Mouse (Mus musculus) midbrain, embryonic 13.5 days (tissue): Measurements from ENCODE around the gene Olfr523. TPM values are rescaled to one million over a fixed set of nuclear protein-coding genes. Genes with fewer than 3 reads are reported as not detected.

Experiments used
- ATAC-seq: fragments of 200-750 bp; cut with Nextera tagmentation; 2 replicates; pipeline ENCODE4 v1.8.0; 2017; ENCODE audit warnings: mild to moderate bottlenecking, moderate TSS enrichment, moderate library complexity
- H3K27ac ChIP-seq: fragments of 300-500 bp; sonication (generic); 2 replicates; pipeline ENCODE4 v1.5.1; 2015; ENCODE audit warnings: inconsistent platforms, mild to moderate bottlenecking, moderate library complexity
- H3K27me3 ChIP-seq: fragments of 300-500 bp; sonication (generic); 2 replicates; pipeline ENCODE4 v1.6.1; 2015; ENCODE audit warnings: mild to moderate bottlenecking, inconsistent platforms
- H3K36me3 ChIP-seq: fragments of 300-500 bp; sonication (generic); 2 replicates; pipeline ENCODE4 v1.6.1; 2015; ENCODE audit warnings: mild to moderate bottlenecking, inconsistent platforms
- H3K4me1 ChIP-seq: fragments of 300-500 bp; sonication (generic); replicated peaks from 2 replicates; pipeline ENCODE4 v1.6.1; 2015; ENCODE audit warnings: inconsistent platforms
- H3K4me2 ChIP-seq: fragments of 300-500 bp; sonication (generic); replicated peaks from 2 replicates; pipeline ENCODE4 v1.6.1; 2015; ENCODE audit warnings: moderate library complexity, mild to moderate bottlenecking, inconsistent platforms
- H3K4me3 ChIP-seq: fragments of 300-500 bp; sonication (generic); replicated peaks from 2 replicates; pipeline ENCODE4 v1.5.1; 2015; ENCODE audit warnings: mild to moderate bottlenecking, inconsistent platforms
- H3K9ac ChIP-seq: fragments of 300-500 bp; sonication (generic); replicated peaks from 2 replicates; pipeline ENCODE4 v1.6.1; 2015; ENCODE audit warnings: mild to moderate bottlenecking, inconsistent platforms
- H3K9me3 ChIP-seq: fragments of 300-500 bp; sonication (generic); 2 replicates; pipeline ENCODE4 v1.6.1; 2016; ENCODE audit warnings: mild to moderate bottlenecking, inconsistent platforms
- WGBS: fragments of 180-500 bp; shearing (Covaris S2); methylation state at CpG from one replicate; pipeline ENCODE4 v1.1.7; 2015; 5-methylcytosine and 5-hydroxymethylcytosine counted together
- polyA plus RNA-seq: library from polyadenylated mRNA; unstranded; fragments of >200 nt; fragmentation: Nextera tagmentation; extraction: Ambion mirVana; gene quantifications from 2 replicates; pipeline ENCODE4 v1.2.1, GENCODE M21; 2015

Gene Olfr523
- polyA plus RNA-seq, 1 experiment from 2014 or later, result not detected

DNA sequence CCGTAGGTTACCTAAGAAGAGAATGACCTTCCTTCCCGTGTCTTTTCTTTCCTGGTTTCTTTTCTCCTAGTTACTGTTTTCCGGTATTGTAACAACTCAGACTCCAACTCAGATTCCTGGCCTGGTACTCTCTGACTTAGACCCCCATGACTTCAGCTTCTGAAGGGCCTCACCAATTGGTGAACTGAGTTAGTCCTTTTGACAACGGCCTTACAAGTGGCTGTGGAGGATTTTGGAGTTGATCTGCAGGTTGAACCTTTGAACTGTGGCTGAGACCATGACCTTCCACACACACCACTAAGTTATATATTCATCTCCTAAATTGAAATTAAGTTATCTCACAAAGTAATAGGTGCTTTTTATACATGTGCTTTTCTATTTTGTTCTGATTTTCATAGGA, 11.2 kb downstream of the Olfr523 start:
- 88% methylated on average over 4 of the region's 4 CpGs for WGBS
- Histone ChIP-seq H3K36me3 (no peaks in the 10 kb centered on the region), H3K4me2 (no peak overlapping the region), H3K27me3 (no peaks in the 10 kb centered on the region), H3K4me1 (no peaks in the 10 kb centered on the region), H3K4me3 (no peak overlapping the region), H3K9me3 (no peaks in the 10 kb centered on the region), H3K27ac (no peak overlapping the region), H3K9ac (no peak overlapping the region)
- ATAC-seq, result no peak

DNA sequence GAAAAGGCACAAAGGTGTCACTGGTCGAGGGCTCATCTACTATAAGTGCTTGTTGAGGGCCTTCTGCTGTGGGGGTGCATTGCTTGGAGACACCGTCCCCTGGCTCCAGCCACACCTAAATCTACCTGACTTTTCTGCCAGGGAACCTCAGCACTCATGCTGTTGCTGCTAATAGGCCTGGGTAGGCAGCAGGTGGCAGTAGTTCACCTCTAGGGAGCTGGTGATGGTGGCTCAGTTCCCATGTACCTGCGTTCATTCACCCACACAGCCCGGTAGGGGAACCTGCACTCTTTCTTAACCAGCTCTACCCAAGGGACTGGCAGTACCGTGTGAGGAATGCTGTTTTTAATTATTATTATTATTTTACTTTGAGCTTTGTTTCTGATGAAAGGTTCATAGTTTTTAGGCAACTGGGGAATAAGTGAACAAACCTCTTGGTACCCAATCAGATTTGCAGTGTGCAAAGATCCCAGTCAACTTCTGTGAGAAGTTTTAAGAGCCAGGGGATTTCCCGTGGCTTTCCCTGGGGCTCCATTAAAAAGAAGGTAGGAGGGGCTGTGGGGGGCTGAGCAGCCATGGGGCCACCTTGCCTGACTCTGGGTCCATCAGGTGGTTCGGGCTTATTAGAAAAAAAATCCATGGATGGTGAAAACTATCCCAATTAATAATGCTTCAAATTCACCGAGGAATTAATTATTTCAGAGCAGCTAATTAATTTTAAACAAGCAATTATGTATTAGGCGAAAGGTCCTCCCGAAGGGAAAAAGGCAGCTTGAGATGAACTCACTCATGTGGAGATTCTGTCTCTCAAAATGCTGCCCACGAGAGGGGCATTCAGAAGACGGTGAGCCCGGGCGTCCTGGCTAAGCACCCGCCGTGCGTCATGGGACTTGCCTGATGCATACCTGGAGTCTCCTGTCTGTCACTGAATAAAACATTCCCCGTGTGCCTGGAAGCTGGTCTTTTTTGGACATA, 13.9 kb downstream of the Olfr523 start:
- H3K4me2 ChIP-seq, result no peak overlapping the region
- H3K27ac ChIP-seq, result no peak overlapping the region
- H3K36me3 ChIP-seq, result no peaks in the 10 kb centered on the region
- no peak overlapping the region for H3K4me3 ChIP-seq
- no peaks in the 10 kb centered on the region for H3K4me1 ChIP-seq
- no peak for ATAC-seq
- H3K9me3 ChIP-seq, result no peaks in the 10 kb centered on the region
- no peak overlapping the region for H3K9ac ChIP-seq
- no peaks in the 10 kb centered on the region for H3K27me3 ChIP-seq
- WGBS, result 63% methylated on average over 18 of the region's 18 CpGs

GRCm38 (mm10) chr7:140187721-140188390, 14.8 kb downstream of the Olfr523 start:
- H3K9ac ChIP-seq, result no peak overlapping the region
- no peak overlapping the region for H3K4me3 ChIP-seq
- H3K4me1 ChIP-seq, result no peaks in the 10 kb centered on the region
- H3K27ac ChIP-seq, result no peak overlapping the region
- WGBS, result 83% methylated on average over 7 of the region's 7 CpGs
- H3K4me2 ChIP-seq, result no peak overlapping the region
- no peaks in the 10 kb centered on the region for H3K36me3 ChIP-seq
- no peaks in the 10 kb centered on the region for H3K27me3 ChIP-seq
- no peaks in the 10 kb centered on the region for H3K9me3 ChIP-seq
- no peak for ATAC-seq

- no peaks in the 10 kb centered on the region for H3K9me3 ChIP-seq
- 65% methylated on average over 4 of the region's 4 CpGs for WGBS
- H3K27me3 ChIP-seq, result no peaks in the 10 kb centered on the region
- H3K36me3 ChIP-seq, result no peaks in the 10 kb centered on the region
- no peak overlapping the region for H3K9ac ChIP-seq
- no peak overlapping the region for H3K4me2 ChIP-seq
- H3K27ac ChIP-seq, result no peak overlapping the region
- no peak overlapping the region for H3K4me3 ChIP-seq
- no peak for ATAC-seq
- H3K4me1 ChIP-seq, result no peaks in the 10 kb centered on the region
Observed at GRCm38 (mm10) chr7:140188391-140189328, 15.6 kb downstream of the Olfr523 start.

DNA sequence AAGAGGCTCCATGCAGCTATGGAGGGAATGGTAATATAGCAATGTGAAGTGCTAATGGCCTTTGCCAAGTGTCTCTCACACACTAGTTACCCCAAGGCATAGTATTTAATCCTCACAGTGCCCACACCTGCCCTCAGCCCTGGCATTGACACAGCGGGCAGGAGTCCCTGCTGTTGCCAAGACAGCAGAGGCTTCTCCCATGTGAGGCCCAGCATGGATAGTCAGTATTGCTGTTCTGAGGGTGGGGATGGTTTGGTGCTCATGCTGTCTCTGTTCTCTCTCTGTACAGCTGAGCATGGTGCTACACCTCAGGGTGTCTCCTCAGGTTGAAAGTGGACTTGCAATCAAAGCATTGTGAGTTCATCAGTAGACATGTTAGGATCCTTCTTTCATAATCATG, 17.4 kb downstream of the Olfr523 start:
- H3K27ac ChIP-seq, result no peak overlapping the region
- ATAC-seq, result no peak
- H3K4me3 ChIP-seq, result no peak overlapping the region
- H3K4me1 ChIP-seq, result no peaks in the 10 kb centered on the region
- H3K27me3 ChIP-seq, result no peaks in the 10 kb centered on the region
- 86% methylated on average over 1 of the region's 1 CpGs for whole genome bisulfite sequencing
- no peak overlapping the region for H3K9ac ChIP-seq
- no peaks in the 10 kb centered on the region for H3K36me3 ChIP-seq
- H3K9me3 ChIP-seq, result no peaks in the 10 kb centered on the region
- no peak overlapping the region for H3K4me2 ChIP-seq

DNA sequence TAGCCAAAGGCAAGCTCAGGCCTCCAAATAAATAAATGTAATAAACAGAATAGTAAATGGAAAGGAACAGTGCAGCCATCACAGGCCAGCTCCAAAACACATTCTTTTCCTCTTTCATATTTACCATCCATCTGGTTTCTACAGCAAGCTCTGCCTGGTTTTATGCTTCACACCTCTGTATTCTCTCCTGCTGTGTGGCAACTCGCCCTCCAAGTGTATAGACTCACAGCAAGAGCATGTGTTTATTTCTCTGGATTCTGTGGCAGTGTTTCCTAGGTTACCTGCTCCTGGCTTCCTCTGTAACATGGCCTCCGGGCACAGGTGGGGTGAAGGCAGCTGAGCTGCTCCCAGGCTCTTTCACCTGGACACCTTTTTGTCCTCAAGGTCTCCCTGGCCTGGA, 19.4 kb downstream of the Olfr523 start:
- no peaks in the 10 kb centered on the region for H3K27me3 ChIP-seq
- ATAC-seq, result no peak
- 59% methylated on average over 2 of the region's 2 CpGs for WGBS

GRCm38 (mm10) chr7:140192851-140193250, 19.8 kb downstream of the Olfr523 start:
- no peak overlapping the region for H3K27ac ChIP-seq
- H3K4me3 ChIP-seq, result no peak overlapping the region
- no peak overlapping the region for H3K4me2 ChIP-seq
- H3K9me3 ChIP-seq, result no peaks in the 10 kb centered on the region
- no peaks in the 10 kb centered on the region for H3K4me1 ChIP-seq
- WGBS, result 89% methylated on average over 2 of the region's 2 CpGs
- ATAC-seq, result no peak
- H3K36me3 ChIP-seq, result no peaks in the 10 kb centered on the region
- no peaks in the 10 kb centered on the region for H3K27me3 ChIP-seq
- H3K9ac ChIP-seq, result no peak overlapping the region

More for the DNA sequence above, 19.4 kb downstream of the Olfr523 start:
- H3K4me2 ChIP-seq, result no peak overlapping the region
- no peaks in the 10 kb centered on the region for H3K36me3 ChIP-seq
- H3K4me3 ChIP-seq, result no peak overlapping the region
- H3K27ac ChIP-seq, result no peak overlapping the region
- H3K9ac ChIP-seq, result no peak overlapping the region
- no peaks in the 10 kb centered on the region for H3K9me3 ChIP-seq
- H3K4me1 ChIP-seq, result no peaks in the 10 kb centered on the region

DNA sequence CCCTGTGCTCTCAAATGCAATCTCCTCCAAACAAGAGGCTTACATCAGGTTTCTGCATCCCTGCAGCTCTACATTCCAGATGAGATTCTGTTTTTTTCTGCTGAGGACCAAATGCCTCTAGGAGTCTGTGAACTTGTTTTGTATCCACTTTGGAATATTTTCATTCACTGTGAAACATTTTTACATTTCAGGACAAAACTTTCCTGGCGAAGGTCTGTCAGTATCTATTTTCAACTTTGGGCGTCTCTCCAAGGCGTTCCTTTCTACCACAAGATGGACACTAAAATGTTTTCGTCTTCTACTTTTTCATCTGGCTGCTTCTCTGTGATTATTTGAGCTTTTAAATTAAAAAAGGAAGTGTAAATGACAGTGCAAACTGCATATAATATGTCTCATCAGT, 21.0 kb downstream of the Olfr523 start:
- 90% methylated on average over 4 of the region's 4 CpGs for WGBS
- no peak for ATAC-seq

GRCm38 (mm10) chr7:140196002-140196401, 23.0 kb downstream of the Olfr523 start:
- Histone ChIP-seq H3K27me3 (no peaks in the 10 kb centered on the region), H3K9ac (no peak overlapping the region), H3K4me2 (no peak overlapping the region), H3K4me1 (no peaks in the 10 kb centered on the region), H3K9me3 (no peaks in the 10 kb centered on the region), H3K27ac (no peak overlapping the region), H3K36me3 (no peaks in the 10 kb centered on the region), H3K4me3 (no peak overlapping the region)
- WGBS, result 83% methylated on average over 8 of the region's 8 CpGs
- ATAC-seq, result no peak

More for the DNA sequence above, 21.0 kb downstream of the Olfr523 start:
- Histone ChIP-seq H3K4me1 (no peaks in the 10 kb centered on the region), H3K9me3 (no peaks in the 10 kb centered on the region), H3K4me3 (no peak overlapping the region), H3K36me3 (no peaks in the 10 kb centered on the region), H3K27me3 (no peaks in the 10 kb centered on the region), H3K27ac (no peak overlapping the region), H3K9ac (no peak overlapping the region), H3K4me2 (no peak overlapping the region)

DNA sequence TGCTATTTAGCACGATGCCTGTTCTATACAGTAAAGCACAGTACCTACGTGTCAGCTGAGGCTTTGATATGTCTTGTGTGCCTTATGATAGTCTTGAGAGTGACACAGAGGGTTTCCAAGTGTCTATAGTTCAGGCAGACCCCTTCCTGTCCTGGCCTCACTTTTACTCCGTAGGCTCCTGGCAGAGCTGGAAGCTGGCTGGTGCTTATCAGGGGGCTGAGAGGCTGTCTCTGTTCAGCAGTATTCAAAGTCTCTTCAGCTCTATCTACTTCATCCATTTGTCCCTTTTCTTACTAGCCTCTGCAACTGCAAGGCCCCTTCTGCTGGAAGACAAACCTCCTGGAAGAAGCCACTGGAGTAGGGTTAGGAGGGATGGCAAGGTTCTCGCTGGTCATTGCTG, 28.1 kb downstream of the Olfr523 start:
- H3K9me3 ChIP-seq, result no peaks in the 10 kb centered on the region
- H3K4me3 ChIP-seq, result no peak overlapping the region
- ATAC-seq, result no peak
- WGBS, result 92% methylated on average over 4 of the region's 4 CpGs
- no peaks in the 10 kb centered on the region for H3K36me3 ChIP-seq
- H3K27me3 ChIP-seq, result no peaks in the 10 kb centered on the region
- no peak overlapping the region for H3K27ac ChIP-seq
- H3K4me2 ChIP-seq, result no peak overlapping the region
- H3K4me1 ChIP-seq, result no peaks in the 10 kb centered on the region
- no peak overlapping the region for H3K9ac ChIP-seq

- Histone ChIP-seq H3K36me3 (no peaks in the 10 kb centered on the region), H3K27ac (no peak within 1 kb of the TSS), H3K9ac (no peak within 1 kb of the TSS), H3K27me3 (no peaks in the 10 kb centered on the region), H3K4me1 (no peaks in the 10 kb centered on the region), H3K4me2 (no peak within 1 kb of the TSS), H3K4me3 (no peak within 1 kb of the TSS), H3K9me3 (no peaks in the 10 kb centered on the region)
- no peak for ATAC-seq
Observed at GRCm38 (mm10) chr7:140205864-140206263, 32.8 kb downstream of the Olfr523 start, which contains the start of gene Olfr524. Gene Olfr524, minus strand, starts transcription at chr7:140205964.
